Mouse (Mus musculus): ENCODE data around the gene Gm13289. TPM values are rescaled to one million over a fixed set of nuclear protein-coding genes. Genes with fewer than 3 reads are reported as not detected.
"Not testable (repeated sequence)": the region's sequence is repeated elsewhere in the genome, so short reads cannot be mapped to it uniquely, and the experiment has no call there.

Gm13289 gene
- polyA plus RNA-seq, 2 experiments = not detected

- H3K4me1 ChIP-seq (replicated peaks; ENCODE audit: control insufficient read depth in 2 of 2, insufficient read depth in 2 of 2, low read length in 1 of 2); H3K9ac ChIP-seq (replicated peaks); DNase-seq (ENCODE audit: low read depth in 3 of 3, low spot score in 3 of 3); H3K4me2 ChIP-seq (ENCODE audit: low read depth); H3K36me3 ChIP-seq (replicated peaks; ENCODE audit: control insufficient read depth, insufficient read depth, low read depth); H3K4me3 ChIP-seq (ENCODE audit: insufficient read depth in 1 of 2, low read depth in 2 of 2, low read length in 2 of 2); H3K27ac ChIP-seq; ATAC-seq (ENCODE audit: insufficient read depth); H3K27me3 ChIP-seq (ENCODE audit: control insufficient read depth, insufficient read depth, low read length); H3K9me3 ChIP-seq (ENCODE audit: control insufficient read depth, low read length): not testable (repeated sequence)
- peak; percentile 66 for TF ChIP-seq CTCF (IDR thresholded peaks at IDR 0.05; ENCODE audit: low read depth)
- no CpG with 5 or more reads among the region's 28 CpGs for WGBS (ENCODE audit: insufficient replicate concordance)
Observed at GRCm38 (mm10) chr4:88788402-88788801, 11.7 kb downstream of the Gm13289 start, which contains the start of gene Gm13277. Gm13277 (plus strand) TSS chr4:88788632.

GRCm38 (mm10) chr4:88791250-88791649 lies 14.5 kb downstream of the Gm13289 start, which contains the start of gene Gm13278:
Gm13278 (plus strand) TSS chr4:88791550.
- H3K9ac ChIP-seq (replicated peaks); H3K9me3 ChIP-seq (ENCODE audit: control insufficient read depth, low read length); H3K4me2 ChIP-seq (ENCODE audit: low read depth); DNase-seq (ENCODE audit: low read depth in 3 of 3, low spot score in 3 of 3); H3K27ac ChIP-seq; H3K27me3 ChIP-seq (ENCODE audit: control insufficient read depth, insufficient read depth, low read length); H3K36me3 ChIP-seq (replicated peaks; ENCODE audit: control insufficient read depth, insufficient read depth, low read depth); ATAC-seq (ENCODE audit: insufficient read depth); H3K4me1 ChIP-seq (replicated peaks; ENCODE audit: control insufficient read depth in 2 of 2, insufficient read depth in 2 of 2, low read length in 1 of 2); H3K4me3 ChIP-seq (ENCODE audit: insufficient read depth in 1 of 2, low read depth in 2 of 2, low read length in 2 of 2): not testable (repeated sequence)
- no CpG with 5 or more reads among the region's 28 CpGs for WGBS (ENCODE audit: insufficient replicate concordance)

- 0% methylated on average over 9 of the region's 52 CpGs for WGBS (ENCODE audit: insufficient replicate concordance)
- not testable (repeated sequence) for DNase-seq (ENCODE audit: low read depth in 3 of 3, low spot score in 3 of 3); H3K4me3 ChIP-seq (ENCODE audit: insufficient read depth in 1 of 2, low read depth in 2 of 2, low read length in 2 of 2); H3K9me3 ChIP-seq (ENCODE audit: control insufficient read depth, low read length); H3K4me1 ChIP-seq (replicated peaks; ENCODE audit: control insufficient read depth in 2 of 2, insufficient read depth in 2 of 2, low read length in 1 of 2); H3K27ac ChIP-seq; ATAC-seq (ENCODE audit: insufficient read depth); H3K4me2 ChIP-seq (ENCODE audit: low read depth); H3K27me3 ChIP-seq (ENCODE audit: control insufficient read depth, insufficient read depth, low read length); H3K9ac ChIP-seq (replicated peaks); H3K36me3 ChIP-seq (replicated peaks; ENCODE audit: control insufficient read depth, insufficient read depth, low read depth)
- peak; percentile 43 for TF ChIP-seq CTCF (IDR thresholded peaks at IDR 0.05; ENCODE audit: low read depth)
Observed at GRCm38 (mm10) chr4:88793936-88794675, 17.4 kb downstream of the Gm13289 start, which contains the start of gene Gm13275. Gm13275 (plus strand) TSS chr4:88794487.

- not testable (repeated sequence) for H3K27ac ChIP-seq; H3K9me3 ChIP-seq (ENCODE audit: control insufficient read depth, low read length); ATAC-seq (ENCODE audit: insufficient read depth); H3K9ac ChIP-seq (replicated peaks); H3K27me3 ChIP-seq (ENCODE audit: control insufficient read depth, insufficient read depth, low read length); H3K36me3 ChIP-seq (replicated peaks; ENCODE audit: control insufficient read depth, insufficient read depth, low read depth); H3K4me3 ChIP-seq (ENCODE audit: insufficient read depth in 1 of 2, low read depth in 2 of 2, low read length in 2 of 2); H3K4me2 ChIP-seq (ENCODE audit: low read depth); H3K4me1 ChIP-seq (replicated peaks; ENCODE audit: control insufficient read depth in 2 of 2, insufficient read depth in 2 of 2, low read length in 1 of 2); DNase-seq (ENCODE audit: low read depth in 3 of 3, low spot score in 3 of 3)
- no CpG with 5 or more reads among the region's 28 CpGs for WGBS (ENCODE audit: insufficient replicate concordance)
Observed at GRCm38 (mm10) chr4:88797097-88797496, 20.4 kb downstream of the Gm13289 start, which contains the start of gene Gm13279. Gm13279 (plus strand) TSS chr4:88797397.

GRCm38 (mm10) chr4:88799365-88799764 lies 22.6 kb downstream of the Gm13289 start, which contains the start of gene Gm13285:
Gm13285 (plus strand) TSS chr4:88799665.
- 4% methylated on average over 2 of the region's 7 CpGs for WGBS (ENCODE audit: insufficient replicate concordance)
- not testable (repeated sequence) for DNase-seq (ENCODE audit: low read depth in 3 of 3, low spot score in 3 of 3); H3K9me3 ChIP-seq (ENCODE audit: control insufficient read depth, low read length); H3K4me2 ChIP-seq (ENCODE audit: low read depth); H3K36me3 ChIP-seq (replicated peaks; ENCODE audit: control insufficient read depth, insufficient read depth, low read depth); H3K9ac ChIP-seq (replicated peaks); ATAC-seq (ENCODE audit: insufficient read depth); H3K4me1 ChIP-seq (replicated peaks; ENCODE audit: control insufficient read depth in 2 of 2, insufficient read depth in 2 of 2, low read length in 1 of 2); H3K27ac ChIP-seq; H3K27me3 ChIP-seq (ENCODE audit: control insufficient read depth, insufficient read depth, low read length); H3K4me3 ChIP-seq (ENCODE audit: insufficient read depth in 1 of 2, low read depth in 2 of 2, low read length in 2 of 2)

- H3K9me3 ChIP-seq (ENCODE audit: control insufficient read depth, low read length); DNase-seq (ENCODE audit: low read depth in 3 of 3, low spot score in 3 of 3); H3K27me3 ChIP-seq (ENCODE audit: control insufficient read depth, insufficient read depth, low read length); ATAC-seq (ENCODE audit: insufficient read depth); H3K4me1 ChIP-seq (replicated peaks; ENCODE audit: control insufficient read depth in 2 of 2, insufficient read depth in 2 of 2, low read length in 1 of 2); H3K4me2 ChIP-seq (ENCODE audit: low read depth); H3K27ac ChIP-seq; H3K9ac ChIP-seq (replicated peaks); H3K4me3 ChIP-seq (ENCODE audit: insufficient read depth in 1 of 2, low read depth in 2 of 2, low read length in 2 of 2); H3K36me3 ChIP-seq (replicated peaks; ENCODE audit: control insufficient read depth, insufficient read depth, low read depth): not testable (repeated sequence)
- no CpG with 5 or more reads among the region's 29 CpGs for WGBS (ENCODE audit: insufficient replicate concordance)
Observed at GRCm38 (mm10) chr4:88802954-88803353, 26.2 kb downstream of the Gm13289 start, which contains the start of gene Gm13287. Gm13287 (plus strand) TSS chr4:88803254.

- H3K36me3 ChIP-seq (replicated peaks; ENCODE audit: control insufficient read depth, insufficient read depth, low read depth); H3K4me1 ChIP-seq (replicated peaks; ENCODE audit: control insufficient read depth in 2 of 2, insufficient read depth in 2 of 2, low read length in 1 of 2); H3K9ac ChIP-seq (replicated peaks); H3K27ac ChIP-seq; ATAC-seq (ENCODE audit: insufficient read depth); H3K9me3 ChIP-seq (ENCODE audit: control insufficient read depth, low read length); H3K27me3 ChIP-seq (ENCODE audit: control insufficient read depth, insufficient read depth, low read length); DNase-seq (ENCODE audit: low read depth in 3 of 3, low spot score in 3 of 3): not testable (repeated sequence)
- H3K4me3 ChIP-seq (ENCODE audit: insufficient read depth in 1 of 2, low read depth in 2 of 2, low read length in 2 of 2) = 0 out of 4 replicates have a peak within 1 kb of the TSS, but pooled peaks of 1 of the 2 experiments have one; percentile 21
- no CpG with 5 or more reads among the region's 8 CpGs for WGBS (ENCODE audit: insufficient replicate concordance)
- peak within 1 kb of the TSS; percentile 31; the same call in 1 of the 2 replicates for H3K4me2 ChIP-seq (ENCODE audit: low read depth)
Observed at GRCm38 (mm10) chr4:88805231-88805630, 28.5 kb downstream of the Gm13289 start, which contains the start of gene Gm13288. Gm13288 (plus strand) TSS chr4:88805531.
